Mouse (Mus musculus): ENCODE data around the gene Vsx2. TPM values are rescaled to one million over a fixed set of nuclear protein-coding genes. Genes with fewer than 3 reads are reported as not detected.

Vsx2 gene
- total and polyA plus RNA-seq, 3 experiments = not detected

DNA sequence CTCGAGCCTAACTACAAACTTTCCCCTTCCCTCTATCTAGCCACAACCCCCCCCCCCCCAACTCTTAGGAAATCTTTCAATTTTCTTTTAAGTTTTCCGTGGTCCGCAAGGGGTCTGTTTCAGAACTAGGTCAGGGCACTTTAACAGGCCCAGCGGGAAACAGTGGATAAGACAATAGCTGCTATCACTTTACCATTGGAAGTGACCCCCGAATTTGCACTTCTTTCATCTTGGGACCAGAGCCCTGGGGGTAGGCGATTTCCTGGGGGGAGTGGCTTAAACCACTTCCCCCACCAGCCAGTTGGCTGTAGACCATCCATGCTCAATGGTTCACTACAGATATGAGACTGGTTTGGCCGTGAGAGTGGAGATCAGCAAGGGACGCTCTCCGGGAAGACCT lies 71.1 kb downstream of the Vsx2 start, which contains the start of gene Vrtn:
Vrtn (plus strand) TSS at position 366 of the 400 bp plus-strand sequence.
- Histone ChIP-seq H3K36me3 (replicated peaks in 1 of 2; ENCODE audit: control insufficient read depth in 1 of 2, insufficient read depth in 1 of 2, low read length in 1 of 2) (no peaks in the 10 kb centered on the region), H3K27ac (ENCODE audit: insufficient read depth, low read depth) (no peak within 1 kb of the TSS), H3K9me3 (replicated peaks; ENCODE audit: low read length) (no peaks in the 10 kb centered on the region), H3K27me3 (replicated peaks) (peaks cover 3% of the 10 kb centered on the region), H3K79me2 (replicated peaks; ENCODE audit: control insufficient read depth, extremely low read depth, insufficient read depth, poor library complexity, severe bottlenecking) (no peaks in the 10 kb centered on the region), H3K4me1 (ENCODE audit: control insufficient read depth in 1 of 2, insufficient read depth in 2 of 2) (0 out of 4 replicates have a peak, but pooled peaks cover 0 to 4% of the 10 kb centered on the region in 2 experiments), H3K9ac (ENCODE audit: insufficient read depth, low read depth) (no peak within 1 kb of the TSS), H3K4me2 (ENCODE audit: insufficient read depth, low read depth, poor library complexity, severe bottlenecking) (no peak within 1 kb of the TSS), H3K4me3 (replicated peaks in 1 of 3; ENCODE audit: low read depth in 2 of 3, low read length in 2 of 3, poor library complexity in 1 of 3) (no peak within 1 kb of the TSS)
- DNase-seq (ENCODE audit: extremely low read depth) = no peak
- TF ChIP-seq MXI1 (IDR thresholded peaks at IDR 0.05; ENCODE audit: low read depth, low read length) = no peak
- no peak for TF ChIP-seq MAFK (IDR thresholded peaks at IDR 0.05; ENCODE audit: insufficient replicate concordance, low read length)
- TF ChIP-seq TBP (conservative IDR thresholded peaks at IDR 0.05; ENCODE audit: low read depth, low read length) = no peak
- dilution Hi-C loops (cut with MboI; ENCODE audit: extremely low pct_ligation_motif_present, extremely low pct_unique_long_range_greater_than_20kb, low sequenced_read_pairs) = no loop called here
- in situ Hi-C loops (cut with MboI; ENCODE audit: low pct_ligation_motif_present, low pct_unique_long_range_greater_than_20kb, low sequenced_read_pairs) = no loop called here

Other genes starting within 250 kb of the Vsx2 start
- 35.0 and 37.8 TPM in 2 replicates for gene Coq6, start 208.1 kb upstream of the Vsx2 start, total RNA-seq (2012; rRNA removed)
- gene Coq6, start 208.1 kb upstream of the Vsx2 start, total RNA-seq (2014; rRNA removed) = 31.9 and 37.9 TPM in 2 replicates
- gene Coq6, start 208.1 kb upstream of the Vsx2 start, polyA plus RNA-seq (2012; ENCODE audit: insufficient read length, low read depth) = 23.6 and 35.5 TPM in 2 replicates
- 0.98 and 1.0 TPM in 2 replicates for gene Fam161b, start 207.9 kb upstream of the Vsx2 start, total RNA-seq (2012; rRNA removed)
- gene Fam161b, start 207.9 kb upstream of the Vsx2 start, total RNA-seq (2014; rRNA removed) = 0.38 and 0.87 TPM in 2 replicates
- 0.80 and 1.00 TPM in 2 replicates for gene Fam161b, start 207.9 kb upstream of the Vsx2 start, polyA plus RNA-seq (2012; ENCODE audit: insufficient read length, low read depth)
- gene Entpd5, start 160.7 kb upstream of the Vsx2 start, total RNA-seq (2012; rRNA removed) = 5.2 and 5.7 TPM in 2 replicates
- 5.3 and 5.8 TPM in 2 replicates for gene Entpd5, start 160.7 kb upstream of the Vsx2 start, total RNA-seq (2014; rRNA removed)
- 4.2 and 6.0 TPM in 2 replicates for gene Entpd5, start 160.7 kb upstream of the Vsx2 start, polyA plus RNA-seq (2012; ENCODE audit: insufficient read length, low read depth)
- gene Bbof1, start 160.7 kb upstream of the Vsx2 start, total RNA-seq (2012; rRNA removed) = 0.29 and 0.34 TPM in 2 replicates
- gene Bbof1, start 160.7 kb upstream of the Vsx2 start, total RNA-seq (2014; rRNA removed) = 0.24 and 0.46 TPM in 2 replicates
- 0.20 and 0.41 TPM in 2 replicates for gene Bbof1, start 160.7 kb upstream of the Vsx2 start, polyA plus RNA-seq (2012; ENCODE audit: insufficient read length, low read depth)
- 14.6 and 17.9 TPM in 2 replicates for gene Rnf113a2, start 152.6 kb upstream of the Vsx2 start, total RNA-seq (2012; rRNA removed)
- gene Rnf113a2, start 152.6 kb upstream of the Vsx2 start, total RNA-seq (2014; rRNA removed) = 16.3 and 19.7 TPM in 2 replicates
- 13.6 and 19.5 TPM in 2 replicates for gene Rnf113a2, start 152.6 kb upstream of the Vsx2 start, polyA plus RNA-seq (2012; ENCODE audit: insufficient read length, low read depth)
- 2.1 and 2.2 TPM in 2 replicates for gene Aldh6a1, start 118.8 kb upstream of the Vsx2 start, total RNA-seq (2012; rRNA removed)
- gene Aldh6a1, start 118.8 kb upstream of the Vsx2 start, total RNA-seq (2014; rRNA removed) = 4.2 and 4.6 TPM in 2 replicates
- 1.6 and 1.9 TPM in 2 replicates for gene Aldh6a1, start 118.8 kb upstream of the Vsx2 start, polyA plus RNA-seq (2012; ENCODE audit: insufficient read length, low read depth)
- 5.9 and 6.8 TPM in 2 replicates for gene Lin52, start 118.3 kb upstream of the Vsx2 start, total RNA-seq (2012; rRNA removed)
- gene Lin52, start 118.3 kb upstream of the Vsx2 start, total RNA-seq (2014; rRNA removed) = 16.2 and 17.0 TPM in 2 replicates
- 8.7 and 10.5 TPM in 2 replicates for gene Lin52, start 118.3 kb upstream of the Vsx2 start, polyA plus RNA-seq (2012; ENCODE audit: insufficient read length, low read depth)
- 5.8 and 8.4 TPM in 2 replicates for gene Abcd4, start 47.7 kb downstream of the Vsx2 start, total RNA-seq (2012; rRNA removed)
- gene Abcd4, start 47.7 kb downstream of the Vsx2 start, total RNA-seq (2014; rRNA removed) = 4.3 and 4.7 TPM in 2 replicates
- gene Abcd4, start 47.7 kb downstream of the Vsx2 start, polyA plus RNA-seq (2012; ENCODE audit: insufficient read length, low read depth) = 10.2 and 11.1 TPM in 2 replicates
- not detected in 2 replicates for gene Vrtn, start 71.3 kb downstream of the Vsx2 start, total RNA-seq (2012; rRNA removed)
- not detected in 2 replicates for gene Vrtn, start 71.3 kb downstream of the Vsx2 start, total RNA-seq (2014; rRNA removed)
- not detected in 2 replicates for gene Vrtn, start 71.3 kb downstream of the Vsx2 start, polyA plus RNA-seq (2012; ENCODE audit: insufficient read length, low read depth)
- gene Syndig1l, start 129.1 kb downstream of the Vsx2 start, total RNA-seq (2012; rRNA removed) = not detected in 2 replicates
- not detected in 2 replicates for gene Syndig1l, start 129.1 kb downstream of the Vsx2 start, total RNA-seq (2014; rRNA removed)
- 0.16 TPM in 1 of 2 replicates, not detected in the other for gene Syndig1l, start 129.1 kb downstream of the Vsx2 start, polyA plus RNA-seq (2012; ENCODE audit: insufficient read length, low read depth)
- 63.7 and 73.4 TPM in 2 replicates for gene Npc2, start 203.4 kb downstream of the Vsx2 start, total RNA-seq (2012; rRNA removed)
- gene Npc2, start 203.4 kb downstream of the Vsx2 start, total RNA-seq (2014; rRNA removed) = 97.5 and 98.5 TPM in 2 replicates
- 80.3 and 89.0 TPM in 2 replicates for gene Npc2, start 203.4 kb downstream of the Vsx2 start, polyA plus RNA-seq (2012; ENCODE audit: insufficient read length, low read depth)
- 59.1 and 59.7 TPM in 2 replicates for gene Isca2, start 203.5 kb downstream of the Vsx2 start, total RNA-seq (2012; rRNA removed)
- gene Isca2, start 203.5 kb downstream of the Vsx2 start, total RNA-seq (2014; rRNA removed) = 75.3 and 90.4 TPM in 2 replicates
- 50.4 and 55.1 TPM in 2 replicates for gene Isca2, start 203.5 kb downstream of the Vsx2 start, polyA plus RNA-seq (2012; ENCODE audit: insufficient read length, low read depth)